Mouse (Mus musculus): ENCODE data around the gene Itm2c. TPM values are rescaled to one million over a fixed set of nuclear protein-coding genes. Genes with fewer than 3 reads are reported as not detected.

The Itm2c gene
- polyA plus RNA-seq, 1 experiment from 2014 or later: 282 TPM

DNA sequence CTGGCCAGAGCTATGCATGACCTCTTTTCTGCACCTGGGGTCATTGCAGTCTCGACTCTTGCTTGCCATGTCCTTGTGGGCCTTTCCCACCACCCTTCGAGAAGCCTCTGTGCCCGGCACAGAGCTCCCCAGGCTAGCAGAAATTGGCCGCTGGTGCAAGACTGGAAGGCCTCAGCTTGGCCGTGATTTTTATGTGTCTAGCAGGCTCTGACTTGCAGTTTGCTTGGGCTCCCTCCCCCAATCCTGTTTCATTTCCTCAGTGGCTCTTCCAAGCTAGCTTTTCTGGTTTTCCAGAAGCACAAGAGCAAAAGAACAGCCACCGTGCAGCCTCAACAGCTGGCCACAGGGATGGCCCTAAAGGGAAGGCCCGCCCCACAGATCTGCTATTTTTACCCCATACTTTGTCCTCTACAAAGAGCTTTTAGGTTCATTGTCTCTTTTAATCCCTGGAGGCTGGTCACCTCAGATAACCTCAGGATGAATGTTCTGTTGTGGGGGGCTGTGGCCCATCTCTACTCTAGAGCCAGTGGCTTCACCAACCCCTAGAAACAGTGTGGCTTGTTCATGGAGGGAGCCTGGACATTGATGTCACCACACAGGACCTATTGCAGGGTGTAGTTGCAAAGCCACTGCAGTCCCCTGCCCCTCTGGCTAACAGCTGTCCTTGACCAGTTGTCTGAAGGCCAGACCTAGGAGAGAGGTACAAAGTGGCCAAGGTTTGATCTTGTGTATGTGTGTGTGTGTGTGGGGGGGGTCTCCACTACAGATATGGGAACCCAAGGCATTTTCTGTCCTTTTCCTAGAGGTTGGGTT is 6.6 kb downstream of the Itm2c start:
- Histone ChIP-seq H3K9me3 (no peaks in the 10 kb centered on the region), H3K27ac (peak overlapping the region; percentile 60; the same call in 1 of the 2 replicates), H3K4me3 (no peak overlapping the region), H3K36me3 (peaks cover 31% of the 10 kb centered on the region), H3K9ac (no peak overlapping the region), H3K27me3 (no peaks in the 10 kb centered on the region), H3K4me1 (peaks cover 66% of the 10 kb centered on the region), H3K4me2 (no peak overlapping the region)
- no peak for ATAC-seq (ENCODE audit: insufficient number of reproducible peaks, insufficient read depth, low FRiP score, low TSS enrichment, low read depth)
- WGBS: 65% methylated on average over 7 of the region's 7 CpGs

DNA sequence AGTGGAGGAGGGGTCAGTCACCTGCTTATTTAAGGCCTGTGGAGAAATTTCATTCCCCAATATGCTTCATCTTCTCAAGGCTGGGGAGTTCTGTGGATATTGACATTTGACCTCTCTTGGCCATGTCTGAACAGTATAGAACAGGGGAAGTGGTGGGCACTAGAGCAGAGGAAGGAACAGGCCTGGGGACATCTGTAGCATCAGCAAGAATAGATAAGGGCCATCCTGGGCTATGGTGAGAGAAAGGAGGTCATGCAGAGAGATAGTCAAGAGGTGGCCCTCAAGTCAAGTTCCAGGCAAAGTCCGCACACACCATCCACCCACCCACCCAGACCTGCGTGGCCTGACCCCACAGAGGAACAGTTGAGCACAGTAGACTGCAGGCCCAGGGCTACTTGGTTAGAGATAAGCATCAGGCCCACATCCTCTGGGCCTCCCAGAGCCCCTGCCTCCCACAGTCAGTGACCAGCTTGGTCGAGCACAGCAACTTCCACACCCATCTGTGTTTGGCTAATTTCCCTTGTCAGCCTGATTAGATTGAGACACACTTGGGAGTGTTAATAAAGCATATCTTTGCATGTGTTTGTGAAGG is 7.5 kb downstream of the Itm2c start:
- ATAC-seq (ENCODE audit: insufficient number of reproducible peaks, insufficient read depth, low FRiP score, low TSS enrichment, low read depth): no peak
- Histone ChIP-seq H3K27ac (no peak overlapping the region), H3K4me3 (no peak overlapping the region), H3K4me2 (no peak overlapping the region), H3K27me3 (no peaks in the 10 kb centered on the region), H3K36me3 (peaks cover 40% of the 10 kb centered on the region), H3K9ac (no peak overlapping the region), H3K4me1 (peaks cover 57% of the 10 kb centered on the region), H3K9me3 (no peaks in the 10 kb centered on the region)
- 68% methylated on average over 3 of the region's 3 CpGs for WGBS

GRCm38 (mm10) chr1:85902108-85902561 is 8.1 kb downstream of the Itm2c start:
- Histone ChIP-seq H3K27ac (no peak overlapping the region), H3K27me3 (no peaks in the 10 kb centered on the region), H3K4me3 (no peak overlapping the region), H3K4me1 (peaks cover 52% of the 10 kb centered on the region), H3K36me3 (peaks cover 45% of the 10 kb centered on the region), H3K4me2 (no peak overlapping the region), H3K9ac (no peak overlapping the region), H3K9me3 (no peaks in the 10 kb centered on the region)
- no peak for ATAC-seq (ENCODE audit: insufficient number of reproducible peaks, insufficient read depth, low FRiP score, low TSS enrichment, low read depth)
- 58% methylated on average over 7 of the region's 7 CpGs for WGBS

GRCm38 (mm10) chr1:85906892-85907291 is 12.8 kb downstream of the Itm2c start:
- no peak overlapping the region for H3K4me3 ChIP-seq
- peaks cover 4% of the 10 kb centered on the region for H3K4me1 ChIP-seq
- peaks cover 77% of the 10 kb centered on the region for H3K36me3 ChIP-seq
- WGBS: 94% methylated on average over 12 of the region's 12 CpGs
- ATAC-seq (ENCODE audit: insufficient number of reproducible peaks, insufficient read depth, low FRiP score, low TSS enrichment, low read depth): no peak
- H3K9ac ChIP-seq: no peak overlapping the region
- H3K4me2 ChIP-seq: no peak overlapping the region
- H3K27me3 ChIP-seq: no peaks in the 10 kb centered on the region
- no peak overlapping the region for H3K27ac ChIP-seq
- H3K9me3 ChIP-seq: no peaks in the 10 kb centered on the region

- Histone ChIP-seq H3K9ac (no peak overlapping the region), H3K27ac (no peak overlapping the region), H3K4me1 (no peaks in the 10 kb centered on the region), H3K4me3 (no peak overlapping the region), H3K36me3 (peaks cover 64% of the 10 kb centered on the region), H3K4me2 (no peak overlapping the region), H3K9me3 (no peaks in the 10 kb centered on the region), H3K27me3 (no peaks in the 10 kb centered on the region)
- no peak for ATAC-seq (ENCODE audit: insufficient number of reproducible peaks, insufficient read depth, low FRiP score, low TSS enrichment, low read depth)
- WGBS: 66% methylated on average over 13 of the region's 13 CpGs
Observed at GRCm38 (mm10) chr1:85908754-85909590, 14.9 kb downstream of the Itm2c start.

DNA sequence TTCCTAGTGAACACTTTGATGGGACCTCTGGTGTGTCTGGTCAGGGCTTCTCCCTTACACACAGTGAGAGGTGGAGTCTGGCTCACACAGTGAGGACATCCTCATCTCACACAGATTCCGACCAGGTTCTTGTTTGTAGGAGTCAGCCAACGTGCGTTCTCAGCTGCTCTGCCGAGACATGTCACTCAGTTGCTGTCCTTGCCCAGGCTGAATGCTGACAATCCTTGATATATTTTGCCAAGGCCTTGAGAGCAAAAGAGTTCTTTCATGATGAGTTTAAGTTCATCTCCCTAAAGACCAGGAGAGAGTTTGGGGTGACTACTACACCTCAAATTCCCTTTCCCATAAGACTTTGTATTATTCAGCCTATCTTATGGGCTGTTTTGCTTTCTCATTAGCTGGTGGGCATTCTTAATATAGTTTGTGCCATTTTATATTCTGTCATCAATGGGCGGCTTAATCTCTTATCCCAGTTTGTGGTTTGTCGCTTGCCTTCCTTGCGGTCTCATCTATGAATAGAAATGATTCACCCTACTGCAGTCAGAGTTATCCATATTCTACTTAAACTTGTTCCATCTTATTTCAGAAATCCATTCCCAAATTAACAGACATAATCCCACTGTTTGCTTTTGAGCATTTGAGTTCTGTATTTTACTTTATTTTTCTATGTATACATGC is 19.1 kb downstream of the Itm2c start:
- Histone ChIP-seq H3K36me3 (peaks cover 21% of the 10 kb centered on the region), H3K4me3 (no peak overlapping the region), H3K9me3 (no peaks in the 10 kb centered on the region), H3K4me2 (no peak overlapping the region), H3K9ac (no peak overlapping the region), H3K27ac (no peak overlapping the region), H3K4me1 (0 out of 2 replicates have a peak, but pooled peaks cover 5% of the 10 kb centered on the region), H3K27me3 (no peaks in the 10 kb centered on the region)
- 90% methylated on average over 7 of the region's 7 CpGs for WGBS
- no peak for ATAC-seq (ENCODE audit: insufficient number of reproducible peaks, insufficient read depth, low FRiP score, low TSS enrichment, low read depth)

GRCm38 (mm10) chr1:85915890-85916289 is 21.8 kb downstream of the Itm2c start:
- ATAC-seq (ENCODE audit: insufficient number of reproducible peaks, insufficient read depth, low FRiP score, low TSS enrichment, low read depth): no peak
- no peak overlapping the region for H3K4me2 ChIP-seq
- H3K36me3 ChIP-seq: 0 out of 2 replicates have a peak, but pooled peaks cover 2% of the 10 kb centered on the region
- H3K27me3 ChIP-seq: no peaks in the 10 kb centered on the region
- H3K27ac ChIP-seq: no peak overlapping the region
- no peak overlapping the region for H3K4me3 ChIP-seq
- no peak overlapping the region for H3K9ac ChIP-seq
- 0 out of 2 replicates have a peak, but pooled peaks cover 5% of the 10 kb centered on the region for H3K4me1 ChIP-seq
- no peaks in the 10 kb centered on the region for H3K9me3 ChIP-seq

DNA sequence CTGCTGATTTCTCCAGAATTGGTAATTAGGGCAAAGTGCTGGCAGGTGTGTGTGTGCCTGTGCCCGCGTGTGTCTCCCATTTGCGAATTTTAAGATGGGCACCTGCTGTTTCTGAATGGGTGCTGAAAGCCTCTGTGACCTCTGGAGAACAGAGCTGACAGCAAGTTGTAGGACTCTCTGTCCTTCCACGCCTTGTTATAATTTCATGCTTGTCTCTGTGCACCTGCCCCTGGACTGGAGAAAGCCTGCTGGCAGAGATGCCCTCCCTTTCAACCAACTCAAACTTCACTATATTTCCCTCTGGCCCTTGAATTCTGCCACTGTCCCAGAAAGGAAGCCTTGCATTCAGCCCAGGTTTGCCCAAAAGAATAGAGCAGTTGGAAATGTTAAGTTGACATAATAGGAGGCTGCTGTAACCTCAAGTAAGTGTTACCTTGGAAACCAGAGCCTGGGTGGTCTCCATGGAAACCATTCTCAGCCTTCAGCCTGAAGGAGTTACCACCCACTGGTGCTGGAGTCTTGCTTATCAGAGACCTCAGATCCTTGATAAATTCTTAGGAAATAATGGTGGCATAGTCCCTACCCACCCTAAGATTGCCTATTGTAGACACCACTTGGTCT is 22.9 kb downstream of the Itm2c start:
- H3K36me3 ChIP-seq: no peaks in the 10 kb centered on the region
- 41% methylated on average over 4 of the region's 4 CpGs for WGBS
- no peak overlapping the region for H3K9ac ChIP-seq
- H3K27me3 ChIP-seq: no peaks in the 10 kb centered on the region
- no peak overlapping the region for H3K4me2 ChIP-seq
- no peak overlapping the region for H3K4me3 ChIP-seq
- H3K9me3 ChIP-seq: no peaks in the 10 kb centered on the region
- H3K27ac ChIP-seq: no peak overlapping the region
- H3K4me1 ChIP-seq: 0 out of 2 replicates have a peak, but pooled peaks cover 5% of the 10 kb centered on the region
- ATAC-seq (ENCODE audit: insufficient number of reproducible peaks, insufficient read depth, low FRiP score, low TSS enrichment, low read depth): no peak

DNA sequence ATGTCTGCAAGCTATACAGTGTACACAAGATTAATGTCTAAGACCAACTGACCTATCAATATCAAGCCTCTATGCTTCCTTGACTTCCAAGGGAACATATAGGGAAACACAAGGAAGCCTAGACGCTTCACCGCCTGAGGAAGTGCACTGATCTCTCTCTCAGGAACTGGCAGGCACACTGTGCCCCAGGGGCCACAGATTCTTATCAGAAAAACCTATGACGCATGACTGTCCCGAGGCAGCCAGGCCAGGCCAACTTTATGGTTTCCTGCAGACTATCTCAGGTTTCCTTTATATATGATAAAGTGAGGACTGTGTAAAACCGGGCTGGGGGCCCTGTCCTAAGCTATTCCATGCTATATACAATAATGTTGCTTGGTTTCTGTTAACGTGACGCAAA is 25.5 kb downstream of the Itm2c start:
- WGBS: 68% methylated on average over 7 of the region's 7 CpGs
- Histone ChIP-seq H3K4me1 (peaks cover 7% of the 10 kb centered on the region; the same call in 1 of the 2 replicates), H3K27ac (no peak overlapping the region), H3K9ac (no peak overlapping the region), H3K27me3 (no peaks in the 10 kb centered on the region), H3K4me2 (no peak overlapping the region), H3K9me3 (no peaks in the 10 kb centered on the region), H3K4me3 (no peak overlapping the region), H3K36me3 (no peaks in the 10 kb centered on the region)
- ATAC-seq (ENCODE audit: insufficient number of reproducible peaks, insufficient read depth, low FRiP score, low TSS enrichment, low read depth): no peak

DNA sequence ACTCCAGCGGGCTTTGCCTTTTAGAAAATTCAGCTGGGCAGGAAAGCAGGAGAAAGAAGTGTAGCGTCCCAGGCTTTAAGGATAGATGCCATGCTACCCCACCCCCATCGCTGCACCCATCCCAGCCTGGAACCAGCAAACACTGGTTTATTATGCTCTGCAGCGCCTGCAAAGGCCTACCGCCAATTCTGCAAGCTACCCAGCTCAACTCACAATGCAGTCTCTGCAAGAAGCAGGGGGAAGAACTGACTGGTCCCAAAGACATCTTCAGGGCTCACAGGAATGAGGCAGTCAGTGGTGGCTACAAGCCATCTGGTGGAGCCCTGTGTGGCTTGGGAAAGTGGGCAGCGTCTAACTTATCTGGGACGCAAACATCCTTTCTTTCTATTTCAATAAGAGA is 27.6 kb downstream of the Itm2c start:
- no peak overlapping the region for H3K4me2 ChIP-seq
- H3K4me3 ChIP-seq: no peak overlapping the region
- H3K9me3 ChIP-seq: no peaks in the 10 kb centered on the region
- H3K9ac ChIP-seq: no peak overlapping the region
- no peaks in the 10 kb centered on the region for H3K36me3 ChIP-seq
- H3K4me1 ChIP-seq: peaks cover 7% of the 10 kb centered on the region; the same call in 1 of the 2 replicates
- H3K27ac ChIP-seq: no peak overlapping the region
- 89% methylated on average over 7 of the region's 7 CpGs for WGBS
- H3K27me3 ChIP-seq: no peaks in the 10 kb centered on the region
- ATAC-seq (ENCODE audit: insufficient number of reproducible peaks, insufficient read depth, low FRiP score, low TSS enrichment, low read depth): no peak

Data from embryonic facial prominence, embryonic 13.5 days (tissue).